Mouse (Mus musculus): Measurements from ENCODE around the gene Cct3.
"Not testable (repeated sequence)": the region's sequence is repeated elsewhere in the genome, so short reads cannot be mapped to it uniquely, and the experiment has no call there.

Gene Cct3

DNA sequence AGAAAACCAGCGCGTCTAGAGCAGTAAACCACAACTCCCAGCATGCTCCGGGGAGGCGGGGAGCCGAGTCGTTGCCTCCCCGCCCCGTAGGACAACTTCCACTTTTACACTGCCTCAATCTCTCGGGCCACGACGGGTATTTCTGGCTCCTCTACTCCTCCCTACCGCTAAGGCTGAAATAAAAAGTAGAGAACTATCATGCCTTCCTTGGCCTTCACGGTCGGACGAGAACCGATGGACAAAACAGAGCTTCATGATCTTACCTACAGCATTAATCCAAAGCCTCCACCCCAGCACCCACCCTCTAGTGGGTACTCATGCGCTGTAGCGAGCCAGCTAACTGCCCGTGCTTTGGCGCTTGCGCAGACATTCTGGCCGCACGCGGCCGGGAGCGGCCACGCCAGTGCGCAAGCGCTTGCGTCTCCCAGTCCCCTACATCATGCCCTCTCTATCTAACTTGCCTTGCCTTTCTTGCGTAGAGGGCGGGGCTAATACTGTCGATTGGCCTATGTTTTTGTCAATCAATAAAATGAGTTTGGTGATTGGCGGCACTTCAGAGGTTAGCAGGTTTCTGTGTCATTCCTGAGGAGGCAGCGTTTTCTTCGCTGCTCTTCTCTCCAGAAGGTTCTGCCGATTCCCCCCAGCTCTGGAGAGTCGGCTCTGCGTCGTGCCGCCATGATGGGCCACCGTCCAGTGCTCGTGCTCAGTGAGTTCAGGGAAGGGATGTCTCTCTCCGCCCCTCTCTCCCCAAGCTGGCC is at the start of gene Cct3, which contains the start of gene Tsacc:
Gene Cct3, plus strand, starts transcription at position 556 of the 758 bp plus-strand sequence.
Gene Tsacc, minus strand, starts transcription at position 439 of the 758 bp plus-strand sequence.
- peak; percentile 100 for DNase-seq (ENCODE audit: extremely low read depth, low read depth)

DNA sequence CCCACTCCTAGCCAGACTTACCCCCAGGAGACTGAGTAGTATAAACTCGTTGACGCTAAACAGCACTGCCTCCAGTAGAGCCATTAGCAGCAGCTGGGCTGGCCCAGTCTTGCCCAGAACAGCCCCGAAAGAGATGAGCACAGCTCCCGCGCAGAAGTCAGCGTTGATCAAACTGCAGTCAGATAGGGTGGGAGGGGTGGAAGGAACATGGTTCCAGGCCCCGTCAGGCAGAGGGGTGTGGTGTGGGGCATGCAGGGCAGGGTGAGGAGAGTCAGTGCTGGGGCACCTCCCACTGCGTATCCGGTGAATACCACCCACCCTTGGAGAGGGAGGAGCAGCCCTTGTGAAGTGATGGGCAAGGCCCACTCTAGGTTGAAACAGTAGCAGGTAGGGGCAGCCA is 49.2 kb upstream of the Cct3 start:
- DNase-seq (ENCODE audit: extremely low read depth, low read depth) = no peak

- DNase-seq (ENCODE audit: extremely low read depth, low read depth) = no peak
Observed at GRCm38 (mm10) chr3:88248406-88248805, 48.5 kb upstream of the Cct3 start.

GRCm38 (mm10) chr3:88252739-88253138 is 44.2 kb upstream of the Cct3 start:
- no peak for DNase-seq (ENCODE audit: extremely low read depth, low read depth)

DNA sequence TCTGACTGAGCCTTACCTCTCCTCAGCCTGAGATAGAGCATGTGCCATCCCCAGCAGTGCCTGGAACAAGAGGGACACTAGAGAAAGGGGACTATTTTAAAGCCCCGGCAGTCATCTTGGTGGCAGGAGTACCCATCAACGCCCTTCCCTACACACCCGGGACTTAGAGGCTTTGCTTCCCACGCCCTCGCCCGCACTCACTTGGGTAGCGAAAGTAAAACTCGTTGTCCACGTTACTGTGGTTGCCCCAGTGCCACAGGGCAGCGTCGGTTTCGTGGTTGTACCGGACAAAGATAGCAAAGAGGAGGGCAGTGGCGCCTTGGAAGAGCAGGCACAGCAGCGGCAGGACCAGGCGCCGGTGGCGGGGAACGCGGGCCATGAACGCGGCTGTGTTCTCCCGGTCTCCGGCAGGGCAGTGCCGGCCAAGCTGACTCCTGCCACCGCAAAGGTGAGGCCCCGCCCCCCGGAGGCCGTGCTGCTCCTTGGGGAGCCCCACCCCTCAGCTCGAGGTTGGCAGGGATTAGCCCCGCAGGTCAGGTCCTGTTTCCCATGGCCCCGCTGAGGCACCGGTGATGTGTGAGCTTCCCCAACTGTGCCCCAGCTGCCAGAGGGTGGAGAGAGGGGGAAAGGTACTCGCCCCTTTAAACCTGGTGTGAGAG is 42.5 kb upstream of the Cct3 start, which contains the start of gene Rhbg:
Gene Rhbg, minus strand, starts transcription at position 442 of the 659 bp plus-strand sequence.
- no peak for DNase-seq (ENCODE audit: extremely low read depth, low read depth)

DNA sequence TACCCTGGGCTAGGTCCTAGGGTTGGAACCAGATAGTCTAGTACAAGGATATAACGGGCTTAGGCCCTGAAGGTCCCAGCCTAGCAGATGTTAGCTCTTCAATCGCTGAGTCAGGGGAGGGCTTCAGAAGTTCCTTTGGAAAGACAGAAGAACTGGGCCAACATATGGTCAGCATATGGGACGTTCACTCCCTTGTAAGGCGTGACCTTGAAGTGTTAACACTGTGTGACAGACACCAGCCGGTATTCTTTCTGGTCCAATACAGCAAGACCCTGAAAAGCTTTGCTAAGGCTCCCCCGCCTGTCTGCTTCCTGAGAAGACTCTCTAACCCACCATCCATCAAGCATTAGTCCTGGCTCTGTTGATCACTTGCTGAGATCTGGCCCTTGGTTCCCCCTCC is 41.0 kb upstream of the Cct3 start:
- DNase-seq (ENCODE audit: extremely low read depth, low read depth) = no peak

- no peak for DNase-seq (ENCODE audit: extremely low read depth, low read depth)
Observed at GRCm38 (mm10) chr3:88256382-88256781, 40.5 kb upstream of the Cct3 start.

GRCm38 (mm10) chr3:88262346-88262745 is 34.6 kb upstream of the Cct3 start:
- DNase-seq (ENCODE audit: extremely low read depth, low read depth) = no peak

- peak; percentile 13 for DNase-seq (ENCODE audit: extremely low read depth, low read depth)
Observed at GRCm38 (mm10) chr3:88268014-88268413, 28.9 kb upstream of the Cct3 start.

GRCm38 (mm10) chr3:88268991-88269390 is 27.9 kb upstream of the Cct3 start:
- no peak for DNase-seq (ENCODE audit: extremely low read depth, low read depth)

- not testable (repeated sequence) for DNase-seq (ENCODE audit: extremely low read depth, low read depth)
Observed at GRCm38 (mm10) chr3:88271298-88271697, 25.6 kb upstream of the Cct3 start.

- DNase-seq (ENCODE audit: extremely low read depth, low read depth) = no peak
Observed at GRCm38 (mm10) chr3:88271859-88272258, 25.1 kb upstream of the Cct3 start.

- DNase-seq (ENCODE audit: extremely low read depth, low read depth) = no peak
Observed at GRCm38 (mm10) chr3:88274002-88274401, 22.9 kb upstream of the Cct3 start.

DNA sequence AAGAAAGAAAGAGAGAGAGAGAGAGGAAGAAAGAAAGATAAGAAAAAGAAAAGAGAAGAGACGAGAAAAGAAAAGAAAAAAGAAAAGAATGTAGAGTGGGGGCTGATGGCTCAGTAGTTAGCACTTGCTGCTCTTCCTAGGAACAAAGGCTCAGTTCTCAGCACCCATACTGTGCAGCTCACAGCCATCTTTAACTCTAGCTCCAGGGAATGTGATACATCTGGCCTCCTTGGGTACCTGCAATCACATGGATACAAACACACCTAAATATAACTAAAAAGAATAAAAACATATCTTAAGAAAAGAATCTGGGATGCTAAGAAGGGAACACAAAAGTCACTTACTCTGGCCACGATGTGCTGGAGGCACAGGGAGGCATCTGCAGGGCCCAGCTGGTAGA is 20.8 kb upstream of the Cct3 start:
- no peak for DNase-seq (ENCODE audit: extremely low read depth, low read depth)

- no peak for DNase-seq (ENCODE audit: extremely low read depth, low read depth)
Observed at GRCm38 (mm10) chr3:88276529-88277143, 20.3 kb upstream of the Cct3 start.

DNA sequence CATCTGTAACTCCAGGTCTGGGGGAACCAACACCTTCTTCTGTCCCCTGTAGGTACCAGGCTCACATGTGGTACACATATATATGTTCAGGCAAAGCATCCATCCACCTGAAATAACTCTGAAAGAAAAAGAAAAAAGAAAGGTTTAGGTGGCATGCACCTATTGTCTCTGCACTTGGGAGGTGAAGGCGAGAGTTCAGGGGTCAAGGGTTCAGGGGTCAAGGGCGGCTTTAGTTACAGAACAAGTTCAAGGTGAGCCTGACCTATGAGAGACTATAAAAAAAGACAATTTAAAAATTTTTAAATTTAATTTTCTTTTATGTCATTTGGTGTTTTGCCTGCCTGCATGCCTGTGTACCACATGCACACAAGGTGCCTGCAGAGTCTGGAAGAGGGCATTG is 16.9 kb upstream of the Cct3 start:
- DNase-seq (ENCODE audit: extremely low read depth, low read depth) = no peak

DNA sequence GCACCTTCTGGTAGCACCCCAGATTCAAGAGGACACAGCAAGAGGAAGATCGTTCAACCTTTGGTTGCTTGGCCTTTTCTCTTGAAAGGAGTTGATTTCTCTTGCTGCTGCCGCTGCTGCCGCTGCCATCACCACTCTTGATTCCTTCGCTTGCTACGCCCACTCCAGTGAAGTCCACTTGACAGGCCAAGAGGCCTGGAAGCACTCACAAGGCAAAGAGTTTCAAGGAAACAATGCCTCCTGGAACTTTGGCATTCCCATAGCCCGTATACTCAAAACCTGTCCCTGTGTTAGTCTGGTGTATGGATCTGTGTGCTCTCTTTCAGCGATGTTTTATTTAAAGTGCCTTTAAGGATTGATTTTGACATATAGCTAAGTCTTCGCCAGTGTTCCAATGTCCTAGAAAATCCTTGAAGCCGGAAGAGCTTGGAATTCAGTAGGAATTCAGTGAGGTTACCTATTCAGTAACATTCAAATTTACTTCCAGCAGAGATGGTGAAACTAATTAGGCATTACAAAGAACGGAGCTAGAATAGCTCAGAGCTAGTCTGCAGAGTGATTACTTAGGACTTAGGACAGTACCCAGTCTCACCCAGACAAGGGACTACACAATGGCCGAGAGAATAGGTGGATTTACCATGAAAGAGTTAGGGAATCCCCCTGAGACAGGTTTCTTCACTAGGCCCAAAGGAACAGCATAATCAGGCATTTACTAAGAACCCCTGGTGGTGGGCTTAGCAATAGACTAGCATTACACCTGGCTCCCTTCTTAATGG is 15.6 kb upstream of the Cct3 start:
- not testable (repeated sequence) for DNase-seq (ENCODE audit: extremely low read depth, low read depth)

- not testable (repeated sequence) for DNase-seq (ENCODE audit: extremely low read depth, low read depth)
Observed at GRCm38 (mm10) chr3:88284815-88285564, 11.9 kb upstream of the Cct3 start.

GRCm38 (mm10) chr3:88285565-88285895 is 11.4 kb upstream of the Cct3 start:
- not testable (repeated sequence) for DNase-seq (ENCODE audit: extremely low read depth, low read depth)

GRCm38 (mm10) chr3:88287110-88287509 is 9.8 kb upstream of the Cct3 start, which contains the start of gene Gm38392:
Gene Gm38392, minus strand, starts transcription at chr3:88287210.
- DNase-seq (ENCODE audit: extremely low read depth, low read depth) = no peak
